Mouse (Mus musculus) E14TG2a.4 (cell line): ENCODE measurements around the gene Hyou1.

ENCODE experiments used
- CTCF ChIP-seq: conservative IDR thresholded peaks from 2 replicates; pipeline ENCODE4 v1.5.1; 2014; ENCODE audit warnings: low read length
- NANOG ChIP-seq: IDR thresholded peaks from 2 replicates; pipeline ENCODE4 v1.6.1; 2014; ENCODE audit warnings: borderline replicate concordance, low read length, mixed read lengths

- TF ChIP-seq CTCF, result no peak
- no peak for TF ChIP-seq NANOG
Observed at GRCm38 (mm10) chr9:44338574-44338973, 40.7 kb upstream of the Hyou1 start.
